Mouse (Mus musculus): ENCODE measurements around the gene Stx7. TPM values are rescaled to one million over a fixed set of nuclear protein-coding genes. Genes with fewer than 3 reads are reported as not detected.

Gene Stx7
- polyA plus RNA-seq, 1 experiment from 2014 or later, result 30.1 TPM

GRCm38 (mm10) chr10:24167978-24168583 lies 19.0 kb downstream of the Stx7 start:
- no peaks in the 10 kb centered on the region for H3K27me3 ChIP-seq
- H3K4me3 ChIP-seq (replicated peaks), result no peak overlapping the region
- peak; percentile 67 for ATAC-seq (ENCODE audit: insufficient read depth)
- H3K4me2 ChIP-seq, result peak overlapping the region; percentile 43
- H3K27ac ChIP-seq (replicated peaks), result peak overlapping the region; percentile 14; the same call in 1 of the 2 replicates
- 39% methylated on average over 11 of the region's 11 CpGs for WGBS (ENCODE audit: insufficient replicate concordance)
- H3K36me3 ChIP-seq (replicated peaks), result no peaks in the 10 kb centered on the region
- H3K9ac ChIP-seq, result no peak overlapping the region
- peaks cover 49% of the 10 kb centered on the region for H3K4me1 ChIP-seq (replicated peaks)
- no peaks in the 10 kb centered on the region for H3K9me3 ChIP-seq (replicated peaks)

DNA sequence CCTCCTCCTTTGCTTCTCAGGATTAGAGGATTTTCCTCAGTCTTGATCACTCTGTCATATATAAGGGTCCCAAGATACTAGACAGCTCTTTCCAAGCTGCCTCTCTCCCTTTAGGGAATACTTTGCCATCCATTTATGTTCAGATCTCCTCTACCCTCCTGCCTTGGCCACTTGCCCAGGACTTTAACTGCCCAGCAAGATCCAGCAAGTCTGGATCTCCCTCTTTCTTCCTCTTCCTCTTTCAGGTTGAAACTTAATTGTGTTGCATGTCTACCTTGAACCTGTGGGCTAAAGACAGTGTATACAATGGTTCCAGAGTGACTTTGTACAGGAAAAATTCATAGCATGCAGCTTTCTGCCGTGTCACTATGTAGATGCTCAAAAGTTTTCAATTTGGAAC lies 19.8 kb downstream of the Stx7 start:
- 80% methylated on average over 1 of the region's 1 CpGs for WGBS (ENCODE audit: insufficient replicate concordance)
- H3K36me3 ChIP-seq (replicated peaks), result no peaks in the 10 kb centered on the region
- H3K9ac ChIP-seq, result no peak overlapping the region
- no peaks in the 10 kb centered on the region for H3K27me3 ChIP-seq
- no peak overlapping the region for H3K4me2 ChIP-seq
- no peak for ATAC-seq (ENCODE audit: insufficient read depth)
- peaks cover 52% of the 10 kb centered on the region for H3K4me1 ChIP-seq (replicated peaks)
- no peak overlapping the region for H3K27ac ChIP-seq (replicated peaks)
- H3K9me3 ChIP-seq (replicated peaks), result no peaks in the 10 kb centered on the region
- no peak overlapping the region for H3K4me3 ChIP-seq (replicated peaks)

- Histone ChIP-seq H3K4me3 (replicated peaks) (no peak overlapping the region), H3K9ac (no peak overlapping the region), H3K4me2 (no peak overlapping the region), H3K4me1 (replicated peaks) (peaks cover 43% of the 10 kb centered on the region), H3K36me3 (replicated peaks) (no peaks in the 10 kb centered on the region), H3K9me3 (replicated peaks) (no peaks in the 10 kb centered on the region), H3K27me3 (no peaks in the 10 kb centered on the region), H3K27ac (replicated peaks) (no peak overlapping the region)
- ATAC-seq (ENCODE audit: insufficient read depth), result no peak
- 75% methylated on average over 4 of the region's 4 CpGs for WGBS (ENCODE audit: insufficient replicate concordance)
Observed at GRCm38 (mm10) chr10:24171906-24172459, 22.9 kb downstream of the Stx7 start.

DNA sequence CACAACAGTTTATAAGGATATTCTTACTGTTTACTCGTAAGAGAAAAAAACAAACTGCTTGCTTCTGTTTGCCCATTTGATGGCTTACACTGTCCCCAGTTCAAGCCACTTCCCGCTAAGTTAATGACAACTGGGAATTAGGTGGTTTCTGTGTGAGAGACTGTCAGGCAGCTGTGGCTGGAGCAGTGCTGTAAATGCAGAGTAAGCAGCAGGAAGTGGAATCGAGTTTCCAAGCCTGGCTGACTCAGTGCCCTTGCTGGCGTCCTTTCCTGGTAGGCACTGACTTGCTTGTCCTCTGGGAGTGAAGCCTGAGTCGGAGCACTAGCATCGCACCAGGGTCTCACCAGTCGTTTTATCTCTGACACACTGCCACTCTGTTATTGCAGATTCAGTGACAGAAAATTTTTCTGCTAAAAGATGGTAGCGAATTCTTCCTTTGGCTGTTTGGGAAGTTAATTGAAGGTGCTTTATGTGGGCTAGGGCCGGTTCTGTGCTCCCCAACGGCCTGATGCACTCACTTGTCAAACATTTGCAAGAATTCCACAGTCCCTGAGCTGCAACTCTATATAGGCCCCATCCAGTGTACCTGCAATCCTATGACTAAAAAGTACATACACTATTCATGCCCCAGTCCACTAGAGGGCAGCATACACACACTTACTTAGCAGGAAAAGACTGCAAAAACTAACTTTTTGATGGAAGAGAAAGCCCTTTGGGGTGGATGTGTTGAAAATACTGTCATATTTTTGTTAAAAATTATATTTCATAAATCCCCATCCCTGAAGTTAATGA lies 24.3 kb downstream of the Stx7 start:
- peaks cover 32% of the 10 kb centered on the region for H3K4me1 ChIP-seq (replicated peaks)
- H3K27ac ChIP-seq (replicated peaks), result no peak overlapping the region
- no peaks in the 10 kb centered on the region for H3K36me3 ChIP-seq (replicated peaks)
- H3K9me3 ChIP-seq (replicated peaks), result no peaks in the 10 kb centered on the region
- WGBS (ENCODE audit: insufficient replicate concordance), result 34% methylated on average over 10 of the region's 10 CpGs
- no peaks in the 10 kb centered on the region for H3K27me3 ChIP-seq
- H3K9ac ChIP-seq, result no peak overlapping the region
- H3K4me2 ChIP-seq, result no peak overlapping the region
- no peak overlapping the region for H3K4me3 ChIP-seq (replicated peaks)
- peak; percentile 47; the same call in 1 of the 2 replicates for ATAC-seq (ENCODE audit: insufficient read depth)

DNA sequence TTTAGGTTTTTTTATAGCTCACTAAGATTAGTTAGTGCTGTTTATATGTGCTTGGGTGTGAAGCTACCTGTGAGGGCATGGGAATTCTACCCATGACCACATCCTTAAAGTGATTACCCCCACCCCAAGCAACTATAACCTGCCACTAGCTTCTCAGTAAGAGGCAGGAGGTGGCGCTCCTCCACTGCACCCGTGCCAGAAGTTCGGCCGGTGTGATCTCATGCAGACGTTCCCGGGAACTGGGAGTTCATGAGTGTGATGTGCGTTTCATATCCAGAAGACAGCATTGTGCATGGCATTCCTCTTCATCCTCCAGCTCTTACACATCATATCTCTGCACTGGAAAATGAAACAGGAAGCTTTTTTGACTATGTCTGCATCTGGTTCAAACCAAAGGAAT lies 41.3 kb downstream of the Stx7 start:
- Histone ChIP-seq H3K27ac (replicated peaks) (no peak overlapping the region), H3K27me3 (no peaks in the 10 kb centered on the region), H3K4me3 (replicated peaks) (no peak overlapping the region), H3K9ac (no peak overlapping the region), H3K4me1 (replicated peaks) (no peaks in the 10 kb centered on the region), H3K36me3 (replicated peaks) (peaks cover 20% of the 10 kb centered on the region), H3K4me2 (no peak overlapping the region), H3K9me3 (replicated peaks) (no peaks in the 10 kb centered on the region)
- 68% methylated on average over 7 of the region's 7 CpGs for WGBS (ENCODE audit: insufficient replicate concordance)
- ATAC-seq (ENCODE audit: insufficient read depth), result no peak

DNA sequence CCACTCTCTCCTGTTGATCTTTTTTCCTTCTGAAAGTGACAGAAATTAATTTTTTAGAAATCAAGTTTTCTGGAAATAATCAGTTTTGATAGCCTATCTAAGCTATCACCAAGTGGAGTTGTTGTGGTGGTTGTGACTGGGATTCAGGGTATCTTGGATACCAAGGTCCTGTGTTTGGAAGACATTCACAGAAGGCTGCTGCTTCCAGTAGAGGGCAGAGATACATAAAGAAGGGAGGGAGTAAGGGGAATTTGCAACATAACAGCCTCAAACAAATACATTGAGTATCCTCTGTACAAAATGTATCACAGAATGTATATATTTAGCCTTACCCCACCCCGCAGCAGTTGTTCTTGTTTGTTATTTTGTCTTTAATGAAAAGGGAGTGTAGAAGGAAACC lies 42.9 kb downstream of the Stx7 start:
- Histone ChIP-seq H3K9me3 (replicated peaks) (no peaks in the 10 kb centered on the region), H3K27ac (replicated peaks) (no peak overlapping the region), H3K4me2 (no peak overlapping the region), H3K27me3 (no peaks in the 10 kb centered on the region), H3K4me1 (replicated peaks) (no peaks in the 10 kb centered on the region), H3K36me3 (replicated peaks) (peaks cover 10% of the 10 kb centered on the region; the same call in 1 of the 2 replicates), H3K9ac (no peak overlapping the region), H3K4me3 (replicated peaks) (no peak overlapping the region)
- ATAC-seq (ENCODE audit: insufficient read depth), result no peak
- WGBS (ENCODE audit: insufficient replicate concordance), result 58% methylated on average over 1 of the region's 1 CpGs

GRCm38 (mm10) chr10:24199303-24199702 lies 50.2 kb downstream of the Stx7 start:
- no peaks in the 10 kb centered on the region for H3K36me3 ChIP-seq (replicated peaks)
- H3K9me3 ChIP-seq (replicated peaks), result no peaks in the 10 kb centered on the region
- ATAC-seq (ENCODE audit: insufficient read depth), result no peak
- H3K4me3 ChIP-seq (replicated peaks), result no peak overlapping the region
- no peak overlapping the region for H3K27ac ChIP-seq (replicated peaks)
- no peaks in the 10 kb centered on the region for H3K4me1 ChIP-seq (replicated peaks)
- 73% methylated on average over 12 of the region's 12 CpGs for WGBS (ENCODE audit: insufficient replicate concordance)
- H3K27me3 ChIP-seq, result no peaks in the 10 kb centered on the region
- H3K9ac ChIP-seq, result no peak overlapping the region
- H3K4me2 ChIP-seq, result no peak overlapping the region

DNA sequence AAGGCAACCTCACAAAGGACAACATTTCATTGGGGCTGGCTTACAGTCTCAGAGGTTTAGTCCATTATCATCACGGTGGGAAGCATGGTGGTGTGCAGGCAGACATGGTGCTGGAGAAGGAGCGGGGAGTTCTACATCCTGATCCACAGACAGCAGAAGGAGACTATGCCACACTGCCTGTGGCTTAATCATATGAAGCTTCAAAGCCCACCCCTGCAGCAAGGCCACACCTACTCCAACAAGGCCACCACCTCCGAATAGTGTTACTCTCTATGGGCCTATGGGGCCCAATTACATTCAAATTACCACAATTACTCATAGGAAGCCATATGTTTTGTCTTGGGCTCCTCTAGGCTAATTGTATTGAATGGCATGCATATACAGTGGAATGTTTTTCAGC lies 51.0 kb downstream of the Stx7 start:
- H3K9me3 ChIP-seq (replicated peaks), result no peaks in the 10 kb centered on the region
- no peaks in the 10 kb centered on the region for H3K4me1 ChIP-seq (replicated peaks)
- ATAC-seq (ENCODE audit: insufficient read depth), result no peak
- H3K36me3 ChIP-seq (replicated peaks), result no peaks in the 10 kb centered on the region
- H3K4me3 ChIP-seq (replicated peaks), result no peak overlapping the region
- WGBS (ENCODE audit: insufficient replicate concordance), result 60% methylated on average over 3 of the region's 3 CpGs
- H3K4me2 ChIP-seq, result no peak overlapping the region
- H3K9ac ChIP-seq, result no peak overlapping the region
- no peak overlapping the region for H3K27ac ChIP-seq (replicated peaks)
- no peaks in the 10 kb centered on the region for H3K27me3 ChIP-seq

DNA sequence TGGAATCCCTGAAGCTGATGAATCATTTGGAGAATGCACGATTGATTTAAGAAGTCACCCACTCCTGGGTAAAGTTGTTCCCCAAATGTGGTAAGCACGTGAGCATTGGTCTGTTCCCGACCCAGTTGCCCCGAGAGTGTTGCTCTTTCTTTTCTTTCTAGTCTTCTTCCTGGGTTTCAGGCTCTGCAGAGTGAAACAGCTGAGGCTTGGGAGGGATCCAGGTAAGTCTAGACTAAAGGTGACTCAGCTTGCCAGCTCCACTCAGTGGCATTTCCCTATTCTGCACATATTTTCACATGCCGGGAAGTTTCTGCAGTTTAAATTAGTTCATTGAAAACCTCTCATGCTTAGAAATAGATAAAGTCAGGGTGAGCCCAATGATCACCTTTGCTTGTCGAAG lies 61.0 kb downstream of the Stx7 start:
- Histone ChIP-seq H3K27me3 (no peaks in the 10 kb centered on the region), H3K9me3 (replicated peaks) (no peaks in the 10 kb centered on the region), H3K4me2 (no peak overlapping the region), H3K4me1 (replicated peaks) (no peaks in the 10 kb centered on the region), H3K9ac (no peak overlapping the region), H3K27ac (replicated peaks) (no peak overlapping the region), H3K36me3 (replicated peaks) (no peaks in the 10 kb centered on the region), H3K4me3 (replicated peaks) (no peak overlapping the region)
- ATAC-seq (ENCODE audit: insufficient read depth), result no peak
- WGBS (ENCODE audit: insufficient replicate concordance), result 61% methylated on average over 6 of the region's 6 CpGs

DNA sequence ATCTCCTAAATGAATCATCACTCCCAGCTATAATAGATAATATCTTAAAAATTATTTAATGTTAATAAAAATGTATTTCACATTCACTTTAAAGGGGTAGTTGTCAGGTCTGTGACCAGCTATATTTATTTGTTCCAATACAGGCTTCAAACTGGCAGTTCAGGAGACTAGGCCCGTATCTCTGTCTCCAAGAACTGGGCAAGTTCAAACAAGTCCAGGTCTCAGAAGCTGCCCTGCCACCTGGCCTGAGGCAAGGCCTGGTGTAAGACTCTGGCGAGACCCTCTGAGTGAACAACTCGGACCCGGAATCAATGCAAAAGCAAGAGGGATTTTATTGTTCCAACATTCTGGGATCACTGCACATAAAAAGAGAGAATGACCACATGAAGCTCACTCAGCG lies 64.2 kb downstream of the Stx7 start:
- WGBS (ENCODE audit: insufficient replicate concordance), result 57% methylated on average over 5 of the region's 5 CpGs
- ATAC-seq (ENCODE audit: insufficient read depth), result no peak
- H3K4me2 ChIP-seq, result no peak overlapping the region
- H3K4me3 ChIP-seq (replicated peaks), result no peak overlapping the region
- no peak overlapping the region for H3K27ac ChIP-seq (replicated peaks)
- no peaks in the 10 kb centered on the region for H3K9me3 ChIP-seq (replicated peaks)
- no peaks in the 10 kb centered on the region for H3K36me3 ChIP-seq (replicated peaks)
- H3K4me1 ChIP-seq (replicated peaks), result no peaks in the 10 kb centered on the region
- no peak overlapping the region for H3K9ac ChIP-seq
- H3K27me3 ChIP-seq, result no peaks in the 10 kb centered on the region

- ATAC-seq (ENCODE audit: insufficient read depth), result no peak
- Histone ChIP-seq H3K4me2 (no peak overlapping the region), H3K4me3 (replicated peaks) (no peak overlapping the region), H3K4me1 (replicated peaks) (no peaks in the 10 kb centered on the region), H3K27ac (replicated peaks) (no peak overlapping the region), H3K9ac (no peak overlapping the region), H3K9me3 (replicated peaks) (no peaks in the 10 kb centered on the region), H3K36me3 (replicated peaks) (no peaks in the 10 kb centered on the region), H3K27me3 (peaks cover 8% of the 10 kb centered on the region)
- 36% methylated on average over 6 of the region's 6 CpGs for WGBS (ENCODE audit: insufficient replicate concordance)
Observed at GRCm38 (mm10) chr10:24217558-24218268, 68.6 kb downstream of the Stx7 start.
